Mouse (Mus musculus) cerebral cortex, adult 2 months (tissue): ENCODE data around the gene Oas1d.

Experiments used
- WGBS: fragments of 180-500 bp; shearing (Covaris S2); methylation state at CpG from one replicate; pipeline ENCODE4 v1.1.7; 2018; 5-methylcytosine and 5-hydroxymethylcytosine counted together

Oas1d gene

GRCm38 (mm10) chr5:120906791-120907733 lies 7.3 kb upstream of the Oas1d start, which contains the start of gene Oas1a:
Gene Oas1a (minus strand): TSS chr5:120907521.
- WGBS = 49% methylated on average over 8 of the region's 12 CpGs

- 74% methylated on average over 7 of the region's 7 CpGs for WGBS
Measured at GRCm38 (mm10) chr5:120908196-120908920, 6.0 kb upstream of the Oas1d start.

GRCm38 (mm10) chr5:120919156-120919935 lies 5.0 kb downstream of the Oas1d start:
- 72% methylated on average over 2 of the region's 2 CpGs for WGBS

- 82% methylated on average over 3 of the region's 3 CpGs for WGBS
Measured at GRCm38 (mm10) chr5:120920296-120920695, 6.0 kb downstream of the Oas1d start.

DNA sequence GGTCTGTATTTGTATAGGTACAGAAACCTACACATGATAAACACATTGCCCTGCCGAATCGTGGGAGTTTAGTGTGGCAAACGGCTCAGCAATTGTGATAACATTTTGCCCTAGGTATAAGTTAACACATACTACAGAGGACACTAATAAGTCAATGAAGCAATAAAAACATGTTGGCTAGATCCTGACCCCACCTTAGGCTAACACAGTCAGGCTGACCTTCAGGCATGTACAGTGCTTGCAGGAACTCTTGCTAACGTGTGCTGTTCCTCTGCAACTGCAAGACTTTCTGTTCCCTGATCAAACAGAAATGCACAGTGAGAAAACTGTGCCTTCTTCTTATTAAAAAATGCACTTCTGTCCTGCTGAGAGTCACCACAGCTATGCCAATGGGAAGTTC lies 9.6 kb downstream of the Oas1d start:
- WGBS = 87% methylated on average over 4 of the region's 4 CpGs

DNA sequence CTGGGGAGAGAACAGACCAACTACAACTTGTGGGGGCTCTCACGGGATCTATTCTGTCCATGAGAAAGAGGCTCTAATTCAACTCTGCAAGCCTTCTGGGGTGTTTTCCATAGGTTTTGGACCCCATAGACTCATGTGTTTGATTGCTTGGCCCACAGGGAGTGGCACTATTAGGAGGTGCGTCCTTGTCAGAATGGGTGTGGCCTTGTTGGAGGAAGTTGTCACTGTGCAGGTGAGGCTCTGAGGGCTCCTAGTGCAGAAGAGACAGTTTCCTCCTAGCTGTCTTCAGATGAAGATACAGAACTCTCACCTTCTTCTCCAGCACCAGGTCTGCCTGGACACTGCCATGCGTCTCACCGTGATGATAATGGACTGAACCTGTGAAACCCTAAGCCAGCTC lies 10.2 kb downstream of the Oas1d start:
- 87% methylated on average over 4 of the region's 4 CpGs for WGBS

DNA sequence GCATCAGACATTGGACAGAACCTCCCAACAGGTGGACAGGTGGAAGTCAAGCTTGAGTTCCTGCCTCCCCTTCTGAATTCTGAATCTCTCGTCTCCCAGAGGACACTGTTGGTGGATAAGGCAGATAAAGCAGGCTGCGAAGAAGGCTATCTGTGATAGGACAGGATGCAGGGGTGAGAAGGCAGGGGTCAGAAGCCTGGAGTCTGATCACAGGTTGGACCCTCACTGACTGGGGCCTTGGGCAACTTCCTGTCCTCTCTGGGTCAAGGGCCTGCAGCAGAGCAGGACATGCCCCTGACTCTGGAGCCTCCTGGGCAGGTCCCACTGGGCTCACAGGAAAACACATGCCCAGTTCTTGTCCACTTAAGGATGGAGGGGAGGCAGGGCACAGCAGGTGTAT lies 12.0 kb downstream of the Oas1d start:
- 76% methylated on average over 2 of the region's 2 CpGs for WGBS

GRCm38 (mm10) chr5:120927036-120927435 lies 12.7 kb downstream of the Oas1d start:
- WGBS = 28% methylated on average over 1 of the region's 1 CpGs

DNA sequence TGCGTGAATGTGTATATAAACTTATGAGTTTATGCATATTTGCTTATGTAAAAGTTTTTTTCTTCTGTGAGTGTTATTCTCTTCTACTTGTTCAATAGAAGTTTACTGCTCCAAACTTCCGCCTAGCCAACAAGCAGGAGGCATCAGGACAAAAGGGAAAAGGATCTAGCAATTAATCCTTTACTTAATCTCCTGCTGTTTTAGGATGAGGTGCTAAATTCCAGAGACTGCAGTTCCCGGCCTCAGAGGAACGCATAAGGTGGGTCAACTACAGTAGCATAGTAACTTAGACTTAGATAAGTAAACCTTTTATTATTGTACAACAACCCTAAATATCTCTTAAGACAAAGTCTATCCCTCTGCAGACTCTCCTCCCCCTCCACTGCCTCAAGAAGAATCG lies 19.6 kb downstream of the Oas1d start:
- WGBS = 48% methylated on average over 5 of the region's 5 CpGs

DNA sequence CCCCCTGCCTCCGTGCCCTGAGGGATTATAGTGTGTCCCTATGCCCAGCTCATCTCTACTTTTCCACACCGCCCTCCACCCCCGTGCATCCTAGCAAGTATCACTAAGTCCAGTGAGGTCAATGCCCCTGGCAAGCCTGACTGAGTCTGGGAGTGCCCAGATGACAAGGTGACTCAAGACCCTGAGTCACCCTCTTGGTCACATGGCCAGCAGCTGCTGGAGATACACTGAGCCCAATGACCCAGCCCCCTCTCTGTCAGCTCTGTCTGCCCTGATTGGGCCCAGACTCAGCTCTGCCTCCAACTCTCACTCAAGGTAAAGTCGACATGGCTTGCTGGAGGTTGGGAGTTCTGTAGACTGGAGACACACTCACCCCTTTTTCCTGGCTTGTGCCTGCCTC lies 23.5 kb downstream of the Oas1d start:
- 77% methylated on average over 4 of the region's 4 CpGs for WGBS

GRCm38 (mm10) chr5:120938586-120938985 lies 24.2 kb downstream of the Oas1d start:
- 42% methylated on average over 8 of the region's 8 CpGs for WGBS

DNA sequence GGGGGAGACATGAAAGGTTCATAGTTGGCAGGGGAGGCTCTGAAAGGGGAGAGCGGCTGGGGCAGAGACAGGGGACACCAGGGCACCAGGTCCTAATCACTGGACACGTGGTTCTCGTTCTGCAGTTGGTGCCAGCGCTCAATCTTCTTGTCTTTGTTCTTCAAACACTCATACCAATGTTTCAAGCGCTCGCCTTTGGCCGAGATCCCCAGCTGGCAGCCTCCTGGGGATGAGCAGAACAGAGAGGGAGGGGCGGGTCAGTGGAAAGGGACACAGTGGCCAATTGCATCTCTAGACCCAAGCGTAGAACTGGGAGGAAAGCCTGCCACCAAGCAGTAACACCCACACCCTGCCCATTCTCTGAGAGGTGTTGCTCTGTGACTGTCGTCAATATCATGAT lies 27.7 kb downstream of the Oas1d start:
- WGBS = 51% methylated on average over 10 of the region's 10 CpGs

- 72% methylated on average over 10 of the region's 10 CpGs for WGBS
Measured at GRCm38 (mm10) chr5:120952242-120952770, 38.0 kb downstream of the Oas1d start.

DNA sequence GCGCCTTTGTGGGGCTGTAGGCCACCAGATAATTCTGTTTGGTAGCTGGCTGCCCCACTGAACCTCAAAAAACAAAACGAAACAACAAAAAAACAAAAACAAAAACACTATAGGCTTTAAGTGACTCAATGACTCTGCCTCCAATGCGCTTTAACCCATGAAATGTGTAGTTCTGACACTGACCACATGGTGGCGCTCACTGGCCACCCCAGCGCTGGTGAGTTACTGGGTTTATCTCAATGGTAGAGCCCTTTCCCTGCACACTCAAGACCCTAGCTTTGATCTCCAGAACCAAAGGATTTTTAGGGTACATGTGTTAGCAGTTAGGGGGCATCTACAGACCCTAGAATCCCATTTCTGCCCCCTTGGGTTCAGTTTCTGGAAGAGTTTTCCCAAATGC lies 39.6 kb downstream of the Oas1d start:
- WGBS = 21% methylated on average over 5 of the region's 5 CpGs

DNA sequence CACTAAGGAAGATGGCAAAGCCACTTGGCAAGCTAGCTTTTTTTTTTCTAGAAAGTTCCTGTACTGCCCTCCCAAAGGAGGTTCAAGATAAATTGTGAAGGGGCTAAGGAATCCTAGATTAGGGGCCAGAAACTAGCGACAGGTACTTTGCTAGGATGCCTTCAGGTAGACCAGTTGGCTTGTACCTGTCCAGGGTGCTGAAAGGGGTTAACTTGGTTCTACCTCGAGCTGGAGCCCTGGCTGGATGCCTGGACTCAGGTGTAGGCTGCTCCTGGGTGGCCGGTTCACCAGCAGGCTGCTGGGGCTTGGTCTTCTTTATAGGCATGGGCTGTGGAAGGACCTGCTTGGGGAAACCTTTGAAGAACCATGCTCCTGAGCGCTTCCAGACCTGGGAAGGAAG lies 46.7 kb downstream of the Oas1d start:
- 68% methylated on average over 4 of the region's 4 CpGs for WGBS

DNA sequence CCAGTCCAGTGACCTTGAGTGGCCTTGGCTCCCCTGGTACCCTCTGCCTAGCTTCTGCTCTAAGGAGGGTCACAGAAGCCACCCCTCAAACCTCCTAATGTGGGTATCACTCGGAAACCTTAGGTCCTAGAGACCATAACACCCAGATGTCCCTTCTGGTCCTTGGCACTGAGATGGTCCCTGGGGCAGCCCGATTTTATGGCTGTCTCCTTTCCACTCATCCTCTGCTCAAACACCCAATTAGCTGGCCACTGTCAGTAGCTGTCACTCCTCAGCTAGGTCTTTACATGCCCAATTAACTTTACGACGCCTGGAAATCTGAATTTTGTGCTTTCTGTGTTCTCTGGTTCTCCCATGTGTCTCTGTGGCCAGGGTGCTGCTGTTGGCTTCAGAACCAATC lies 51.8 kb downstream of the Oas1d start:
- WGBS = 91% methylated on average over 4 of the region's 4 CpGs

DNA sequence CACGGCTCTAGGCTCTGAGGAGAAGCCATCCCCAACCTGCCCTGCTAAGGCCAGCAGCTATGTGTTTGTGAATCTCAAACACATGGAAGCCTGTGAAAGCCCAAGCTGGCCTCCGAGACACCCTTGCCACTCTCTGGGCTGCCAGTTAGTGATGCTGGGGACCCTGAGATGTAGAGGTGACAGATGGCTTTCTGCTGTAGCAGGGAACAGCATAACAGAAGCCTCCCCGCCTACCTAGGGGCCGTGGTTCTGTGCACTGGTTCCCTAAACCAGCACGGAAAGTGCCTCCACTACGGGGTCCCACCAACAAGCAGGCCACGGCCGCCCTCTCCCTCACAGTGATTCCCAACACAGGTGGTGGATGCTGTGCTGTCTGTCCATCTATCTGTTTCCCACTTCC lies 52.6 kb downstream of the Oas1d start:
- WGBS = 81% methylated on average over 8 of the region's 8 CpGs

GRCm38 (mm10) chr5:120967355-120968133 lies 53.2 kb downstream of the Oas1d start:
- WGBS = 77% methylated on average over 13 of the region's 13 CpGs

GRCm38 (mm10) chr5:120968134-120968532 lies 53.8 kb downstream of the Oas1d start:
- 59% methylated on average over 4 of the region's 4 CpGs for WGBS

DNA sequence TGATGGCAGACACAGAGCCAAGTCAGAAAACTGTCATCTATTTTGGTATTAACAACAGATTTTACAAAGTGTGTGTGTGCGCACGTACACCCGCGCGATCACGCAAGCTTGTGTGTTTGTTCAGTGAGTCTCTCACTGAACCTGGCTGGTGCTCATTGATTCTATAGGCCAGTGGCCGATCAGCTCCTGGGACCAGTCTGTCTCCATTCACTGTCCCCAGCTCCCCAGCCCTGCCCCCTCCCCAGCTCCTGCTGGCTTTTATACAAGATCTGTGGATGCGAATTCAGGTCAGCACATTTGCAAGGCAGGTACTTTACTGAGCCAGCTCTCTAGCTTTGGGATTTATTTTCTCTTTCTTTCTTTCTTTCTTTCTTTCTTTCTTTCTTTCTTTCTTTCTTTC lies 54.5 kb downstream of the Oas1d start:
- 65% methylated on average over 8 of the region's 8 CpGs for WGBS

DNA sequence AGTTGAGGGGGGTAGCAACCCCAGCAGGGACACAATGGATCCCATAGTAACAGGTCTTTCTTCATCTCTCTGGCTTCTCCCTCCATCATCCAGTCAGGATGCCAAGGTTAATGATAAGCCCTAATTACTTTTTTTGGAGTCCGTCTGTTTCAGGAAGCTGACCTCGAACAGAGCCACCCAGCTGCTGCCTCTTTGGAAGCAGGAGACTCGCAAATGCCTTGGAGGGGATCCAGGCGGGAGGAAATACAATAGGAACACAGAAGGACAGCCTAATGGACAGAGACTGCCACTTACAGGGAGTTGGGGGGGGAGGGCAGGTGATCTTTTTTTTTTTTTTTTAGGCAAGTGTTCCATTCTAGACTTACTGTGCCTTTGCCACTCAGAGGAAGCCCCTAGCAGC lies 55.4 kb downstream of the Oas1d start:
- WGBS = 31% methylated on average over 4 of the region's 4 CpGs
